Mouse (Mus musculus) lung, embryonic 15.5 days (tissue): ENCODE results near the gene Zfp553. TPM values are rescaled to one million over a fixed set of nuclear protein-coding genes. Genes with fewer than 3 reads are reported as not detected.

Source experiments
- ATAC-seq: fragments of 200-750 bp; cut with Nextera tagmentation; 2 replicates; pipeline ENCODE4 v1.8.0; 2017; ENCODE audit warnings: moderate number of reproducible peaks, borderline replicate concordance; ENCODE audit not compliant: low FRiP score, low TSS enrichment; ENCODE audit errors: extremely low read depth
- H3K27ac ChIP-seq: fragments of 300-500 bp; sonication (generic); 2 replicates; pipeline ENCODE4 v1.5.1; 2015; ENCODE audit warnings: moderate library complexity, mild to moderate bottlenecking, inconsistent platforms
- H3K27me3 ChIP-seq: fragments of 300-500 bp; sonication (generic); 2 replicates; pipeline ENCODE4 v1.6.1; 2015; ENCODE audit warnings: inconsistent platforms
- H3K36me3 ChIP-seq: fragments of 300-500 bp; sonication (generic); 2 replicates; pipeline ENCODE4 v1.6.1; 2015; ENCODE audit warnings: inconsistent platforms
- H3K4me1 ChIP-seq: fragments of 300-500 bp; sonication (generic); 2 replicates; pipeline ENCODE4 v1.6.1; 2015; ENCODE audit warnings: inconsistent platforms
- H3K4me2 ChIP-seq: fragments of 300-500 bp; sonication (generic); 2 replicates; pipeline ENCODE4 v1.6.1; 2015; ENCODE audit warnings: inconsistent platforms, mild to moderate bottlenecking, moderate library complexity
- H3K4me3 ChIP-seq: fragments of 300-500 bp; sonication (generic); 2 replicates; pipeline ENCODE4 v1.5.1; 2015; ENCODE audit warnings: mild to moderate bottlenecking, inconsistent platforms
- H3K9ac ChIP-seq: fragments of 300-500 bp; sonication (generic); 2 replicates; pipeline ENCODE4 v1.6.1; 2015; ENCODE audit warnings: inconsistent platforms
- H3K9me3 ChIP-seq: fragments of 300-500 bp; sonication (generic); 2 replicates; pipeline ENCODE4 v1.6.1; 2016; ENCODE audit warnings: inconsistent platforms
- WGBS: fragments of 180-500 bp; shearing (Covaris S2); methylation state at CpG from one replicate; pipeline ENCODE4 v1.1.7; 2015; 5-methylcytosine and 5-hydroxymethylcytosine counted together
- polyA plus RNA-seq: library from polyadenylated mRNA; unstranded; fragments of >200 nt; fragmentation: Nextera tagmentation; extraction: Ambion mirVana; gene quantifications from 2 replicates; pipeline ENCODE4 v1.2.1, GENCODE M21; 2015

Zfp553 gene
- polyA plus RNA-seq: 36.8 and 37.4 TPM in 2 replicates

GRCm38 (mm10) chr7:127232622-127233367, at the start of gene Zfp553, which contains the start of gene Sept1:
Gene Zfp553 (plus strand): TSS chr7:127233061.
Gene Sept1 (minus strand): TSS chr7:127233130.
- H3K4me3 ChIP-seq: peak within 1 kb of the TSS; percentile 95
- H3K36me3 ChIP-seq: peaks cover 43% of the 10 kb centered on the region
- H3K9ac ChIP-seq: peak within 1 kb of the TSS; percentile 94
- H3K4me1 ChIP-seq: peaks cover 33% of the 10 kb centered on the region
- WGBS: under 1% methylated on average over 64 of the region's 64 CpGs
- ATAC-seq: peak; percentile 92
- peak within 1 kb of the TSS; percentile 99 for H3K27ac ChIP-seq
- H3K4me2 ChIP-seq: peak within 1 kb of the TSS; percentile 66
- H3K9me3 ChIP-seq: no peaks in the 10 kb centered on the region
- no peaks in the 10 kb centered on the region for H3K27me3 ChIP-seq

GRCm38 (mm10) chr7:127183345-127183744, 49.5 kb upstream of the Zfp553 start:
- H3K4me1 ChIP-seq: no peaks in the 10 kb centered on the region
- H3K9me3 ChIP-seq: no peaks in the 10 kb centered on the region
- ATAC-seq: no peak
- 55% methylated on average over 8 of the region's 8 CpGs for WGBS
- no peak overlapping the region for H3K4me2 ChIP-seq
- H3K4me3 ChIP-seq: no peak overlapping the region
- no peaks in the 10 kb centered on the region for H3K27me3 ChIP-seq
- no peaks in the 10 kb centered on the region for H3K36me3 ChIP-seq
- no peak overlapping the region for H3K9ac ChIP-seq
- H3K27ac ChIP-seq: no peak overlapping the region

- Histone ChIP-seq H3K27me3 (no peaks in the 10 kb centered on the region), H3K4me1 (no peaks in the 10 kb centered on the region), H3K4me2 (no peak overlapping the region), H3K4me3 (no peak overlapping the region), H3K9me3 (no peaks in the 10 kb centered on the region), H3K36me3 (no peaks in the 10 kb centered on the region), H3K9ac (no peak overlapping the region), H3K27ac (no peak overlapping the region)
- 71% methylated on average over 6 of the region's 6 CpGs for WGBS
- no peak for ATAC-seq
Measured at GRCm38 (mm10) chr7:127183828-127184227, 49.0 kb upstream of the Zfp553 start.

- Histone ChIP-seq H3K9me3 (no peaks in the 10 kb centered on the region), H3K4me2 (no peak overlapping the region), H3K4me3 (no peak overlapping the region), H3K9ac (no peak overlapping the region), H3K27me3 (no peaks in the 10 kb centered on the region), H3K36me3 (no peaks in the 10 kb centered on the region), H3K4me1 (no peaks in the 10 kb centered on the region), H3K27ac (no peak overlapping the region)
- WGBS: 38% methylated on average over 1 of the region's 1 CpGs
- ATAC-seq: no peak
Measured at GRCm38 (mm10) chr7:127184720-127185119, 48.1 kb upstream of the Zfp553 start.

- no peak overlapping the region for H3K4me2 ChIP-seq
Measured at GRCm38 (mm10) chr7:127185601-127186000, 47.3 kb upstream of the Zfp553 start.

GRCm38 (mm10) chr7:127187351-127187750, 45.5 kb upstream of the Zfp553 start:
- 72% methylated on average over 10 of the region's 10 CpGs for WGBS

More at GRCm38 (mm10) chr7:127185601-127186000, 47.3 kb upstream of the Zfp553 start:
- WGBS: 60% methylated on average over 3 of the region's 3 CpGs
- Histone ChIP-seq H3K36me3 (no peaks in the 10 kb centered on the region), H3K4me3 (no peak overlapping the region), H3K9me3 (no peaks in the 10 kb centered on the region), H3K9ac (no peak overlapping the region), H3K4me1 (no peaks in the 10 kb centered on the region), H3K27ac (no peak overlapping the region), H3K27me3 (no peaks in the 10 kb centered on the region)
- no peak for ATAC-seq

GRCm38 (mm10) chr7:127188305-127189276, 44.3 kb upstream of the Zfp553 start:
- Histone ChIP-seq H3K27ac (no peak overlapping the region), H3K36me3 (peaks cover 23% of the 10 kb centered on the region), H3K4me3 (no peak overlapping the region), H3K4me1 (no peaks in the 10 kb centered on the region), H3K9me3 (no peaks in the 10 kb centered on the region), H3K9ac (no peak overlapping the region), H3K4me2 (no peak overlapping the region), H3K27me3 (no peaks in the 10 kb centered on the region)
- ATAC-seq: no peak; the same call in 1 of the 2 replicates
- WGBS: 74% methylated on average over 17 of the region's 17 CpGs

More at GRCm38 (mm10) chr7:127187351-127187750, 45.5 kb upstream of the Zfp553 start:
- H3K4me1 ChIP-seq: no peaks in the 10 kb centered on the region
- H3K36me3 ChIP-seq: peaks cover 11% of the 10 kb centered on the region
- H3K9me3 ChIP-seq: no peaks in the 10 kb centered on the region
- no peak for ATAC-seq
- no peak overlapping the region for H3K4me2 ChIP-seq
- H3K4me3 ChIP-seq: no peak overlapping the region
- H3K9ac ChIP-seq: no peak overlapping the region
- no peak overlapping the region for H3K27ac ChIP-seq
- H3K27me3 ChIP-seq: no peaks in the 10 kb centered on the region

- peaks cover 34% of the 10 kb centered on the region for H3K36me3 ChIP-seq
- H3K4me3 ChIP-seq: no peak overlapping the region
- H3K27ac ChIP-seq: no peak overlapping the region
- 80% methylated on average over 6 of the region's 6 CpGs for WGBS
- ATAC-seq: no peak
- no peak overlapping the region for H3K9ac ChIP-seq
- H3K4me1 ChIP-seq: peaks cover 12% of the 10 kb centered on the region
- no peak overlapping the region for H3K4me2 ChIP-seq
- H3K9me3 ChIP-seq: no peaks in the 10 kb centered on the region
- H3K27me3 ChIP-seq: no peaks in the 10 kb centered on the region
Measured at GRCm38 (mm10) chr7:127190672-127191071, 42.2 kb upstream of the Zfp553 start.

GRCm38 (mm10) chr7:127192989-127193388, 39.9 kb upstream of the Zfp553 start:
- Histone ChIP-seq H3K4me3 (no peak overlapping the region), H3K4me2 (no peak overlapping the region), H3K9me3 (no peaks in the 10 kb centered on the region), H3K36me3 (peaks cover 46% of the 10 kb centered on the region), H3K4me1 (peaks cover 20% of the 10 kb centered on the region), H3K9ac (no peak overlapping the region), H3K27me3 (no peaks in the 10 kb centered on the region), H3K27ac (no peak overlapping the region)
- ATAC-seq: no peak
- WGBS: 95% methylated on average over 5 of the region's 5 CpGs

GRCm38 (mm10) chr7:127194011-127194632, 38.7 kb upstream of the Zfp553 start:
- no peaks in the 10 kb centered on the region for H3K27me3 ChIP-seq
- no peak for ATAC-seq
- H3K27ac ChIP-seq: no peak overlapping the region
- WGBS: 85% methylated on average over 17 of the region's 17 CpGs
- H3K9ac ChIP-seq: no peak overlapping the region
- H3K4me1 ChIP-seq: peaks cover 20% of the 10 kb centered on the region
- peaks cover 58% of the 10 kb centered on the region for H3K36me3 ChIP-seq
- no peaks in the 10 kb centered on the region for H3K9me3 ChIP-seq
- H3K4me3 ChIP-seq: peak overlapping the region; percentile 70
- H3K4me2 ChIP-seq: peak overlapping the region; percentile 73

GRCm38 (mm10) chr7:127194633-127195029, 38.2 kb upstream of the Zfp553 start:
- WGBS: 56% methylated on average over 7 of the region's 7 CpGs
- Histone ChIP-seq H3K9me3 (no peaks in the 10 kb centered on the region), H3K36me3 (peaks cover 63% of the 10 kb centered on the region), H3K4me1 (peaks cover 20% of the 10 kb centered on the region), H3K9ac (peak overlapping the region; percentile 60), H3K4me3 (peak overlapping the region; percentile 70), H3K4me2 (peak overlapping the region; percentile 73), H3K27me3 (no peaks in the 10 kb centered on the region), H3K27ac (no peak overlapping the region; the same call in 1 of the 2 replicates)
- ATAC-seq: no peak
